In genomic region chr2:132751141-132752066, GRCm38 (mm10) we compare ENCODE assay signal across 11 mouse cellular contexts. TPM values are rescaled to one million over a fixed set of nuclear protein-coding genes. Genes with fewer than 3 reads are reported as not detected.
DNase-seq lines count a peak whose midpoint lies in the region; ATAC-seq and TF ChIP-seq lines count a peak whose summit lies in the region.
"Had no signal": no experiment of that assay in that cellular context is flagged by ENCODE, and none has a peak within 500 bp of the region (broad histone marks: within the 10 kb centered on the region; RNA-seq: fewer than 3 reads in every experiment).

No protein-coding gene starts in this region.

- H3K4me3 ChIP-seq in midbrain, embryonic 13.5 days (replicated peaks) = no peak overlapping the region
- no peak overlapping the region for H3K4me3 ChIP-seq in midbrain, embryonic 11.5 days (ENCODE audit: low read depth, low read length)
- H3K4me3 ChIP-seq in hindbrain, postnatal 0 days (ENCODE audit: low read length) = no peak overlapping the region
- H3K4me3 ChIP-seq in heart, embryonic 11.5 days (ENCODE audit: low read depth, low read length) = no peak overlapping the region
- H3K4me3 ChIP-seq: heart, embryonic 13.5 days had no signal

- 63% methylated on average over 15 of the region's 15 CpGs for WGBS in midbrain, embryonic 13.5 days
- WGBS in midbrain, embryonic 11.5 days = 67% methylated on average over 15 of the region's 15 CpGs
- WGBS in hindbrain, postnatal 0 days = 52% methylated on average over 15 of the region's 15 CpGs
- WGBS in heart, embryonic 11.5 days (ENCODE audit: insufficient replicate concordance) = 74% methylated on average over 15 of the region's 15 CpGs

- H3K36me3 ChIP-seq in midbrain, embryonic 13.5 days = 0 out of 2 replicates have a peak, but pooled peaks cover 5% of the 10 kb centered on the region
- H3K36me3 ChIP-seq in midbrain, embryonic 11.5 days (ENCODE audit: control insufficient read depth, insufficient read depth, low read length) = no peaks in the 10 kb centered on the region
- H3K36me3 ChIP-seq in hindbrain, postnatal 0 days (ENCODE audit: insufficient read depth, low read length) = no peaks in the 10 kb centered on the region
- no peaks in the 10 kb centered on the region for H3K36me3 ChIP-seq in heart, embryonic 11.5 days (ENCODE audit: control insufficient read depth, insufficient read depth, low read length)

- H3K9ac ChIP-seq in midbrain, embryonic 13.5 days (replicated peaks) = no peak overlapping the region
- no peak overlapping the region for H3K9ac ChIP-seq in midbrain, embryonic 11.5 days (ENCODE audit: low read length)
- no peak overlapping the region for H3K9ac ChIP-seq in hindbrain, postnatal 0 days (replicated peaks; ENCODE audit: low read length)
- no peak overlapping the region for H3K9ac ChIP-seq in heart, embryonic 11.5 days (ENCODE audit: low read depth, low read length)
- H3K9ac ChIP-seq: heart, embryonic 13.5 days had no signal

- TF ChIP-seq CTCF in hindbrain, postnatal 0 days (IDR thresholded peaks at IDR 0.05; ENCODE audit: low read depth) = no peak

- no peak for DNase-seq in midbrain, embryonic 11.5 days (ENCODE audit: low spot score, missing footprints)
- peak; percentile 84 to 92 for DNase-seq in cerebellum, postnatal 14 days
- peak; percentile 50 for DNase-seq in hindbrain, postnatal 0 days (ENCODE audit: low spot score)
- DNase-seq in telencephalon, adult 2 months (ENCODE audit: low read depth, low spot score) = peak; percentile 78
- DNase-seq: kidney, postnatal 14 days; lung, adult 18-20 months; spleen, adult 18-20 months had no signal

- no peaks in the 10 kb centered on the region for H3K9me3 ChIP-seq in midbrain, embryonic 13.5 days
- no peaks in the 10 kb centered on the region for H3K9me3 ChIP-seq in midbrain, embryonic 11.5 days (ENCODE audit: control insufficient read depth, low read length)
- H3K9me3 ChIP-seq in hindbrain, postnatal 0 days (ENCODE audit: low read length) = no peaks in the 10 kb centered on the region
- H3K9me3 ChIP-seq in heart, embryonic 11.5 days (replicated peaks; ENCODE audit: control insufficient read depth, low read length) = no peaks in the 10 kb centered on the region
- H3K9me3 ChIP-seq: heart, embryonic 13.5 days had no signal

- peak; percentile 79 for ATAC-seq in midbrain, embryonic 13.5 days
- ATAC-seq in midbrain, embryonic 11.5 days (ENCODE audit: low FRiP score) = no peak
- ATAC-seq in hindbrain, postnatal 0 days = peak; percentile 79
- ATAC-seq in activated CD4-positive, CD25-positive, alpha-beta regulatory T cell, adult 4 months = no peak
- ATAC-seq in heart, embryonic 11.5 days (replicated peaks; ENCODE audit: insufficient number of reproducible peaks, low FRiP score, low TSS enrichment) = no peak

- H3K27me3 ChIP-seq in midbrain, embryonic 13.5 days = no peaks in the 10 kb centered on the region
- no peaks in the 10 kb centered on the region for H3K27me3 ChIP-seq in midbrain, embryonic 11.5 days (ENCODE audit: control insufficient read depth, insufficient read depth, low read length)
- no peaks in the 10 kb centered on the region for H3K27me3 ChIP-seq in hindbrain, postnatal 0 days (ENCODE audit: insufficient read depth, low read length)
- no peaks in the 10 kb centered on the region for H3K27me3 ChIP-seq in heart, embryonic 11.5 days (ENCODE audit: control insufficient read depth, insufficient read depth, low read length)
- H3K27me3 ChIP-seq: heart, embryonic 13.5 days had no signal

- H3K4me2 ChIP-seq in midbrain, embryonic 13.5 days (replicated peaks) = no peak overlapping the region
- H3K4me2 ChIP-seq in midbrain, embryonic 11.5 days = no peak overlapping the region
- no peak overlapping the region for H3K4me2 ChIP-seq in hindbrain, postnatal 0 days (ENCODE audit: low read depth, low read length)
- no peak overlapping the region for H3K4me2 ChIP-seq in heart, embryonic 11.5 days
- H3K4me2 ChIP-seq: heart, embryonic 13.5 days had no signal

- peak overlapping the region; percentile 52; the same call in 1 of the 2 replicates for H3K27ac ChIP-seq in midbrain, embryonic 13.5 days
- H3K27ac ChIP-seq in midbrain, embryonic 11.5 days (ENCODE audit: low read depth, low read length) = no peak overlapping the region
- peak overlapping the region; percentile 63; the same call in 1 of the 2 replicates for H3K27ac ChIP-seq in hindbrain, postnatal 0 days
- no peak overlapping the region for H3K27ac ChIP-seq in heart, embryonic 11.5 days (ENCODE audit: low read depth, low read length)
- H3K27ac ChIP-seq: heart, embryonic 13.5 days had no signal

- peaks cover 9% of the 10 kb centered on the region for H3K4me1 ChIP-seq in midbrain, embryonic 13.5 days (replicated peaks)
- H3K4me1 ChIP-seq in midbrain, embryonic 11.5 days (ENCODE audit: control insufficient read depth, insufficient read depth, low read length) = no peaks in the 10 kb centered on the region; the same call in 1 of the 2 replicates
- no peaks in the 10 kb centered on the region for H3K4me1 ChIP-seq in hindbrain, postnatal 0 days (ENCODE audit: insufficient read depth, low read length)
- no peaks in the 10 kb centered on the region for H3K4me1 ChIP-seq in heart, embryonic 11.5 days (ENCODE audit: control insufficient read depth, insufficient read depth, low read length)

RNA-seq across cellular contexts. Expression of gene Chgb, which starts 29.7 kb away (rescaled TPM):
- 66.3 and 77.7 TPM in 2 replicates for polyA plus RNA-seq in midbrain, embryonic 13.5 days (2015; fragmentation: Nextera tagmentation; extraction: Ambion mirVana)
- 23.0 and 25.5 TPM in 2 replicates for polyA plus RNA-seq in midbrain, embryonic 11.5 days (2014; fragmentation: Nextera tagmentation; extraction: Ambion mirVana)
- 27.0 and 35.5 TPM in 2 replicates for total RNA-seq in hindbrain, postnatal 0 days (2014; rRNA removed)
- polyA plus RNA-seq in hindbrain, postnatal 0 days (2015; fragmentation: Nextera tagmentation; extraction: Ambion mirVana) = 137 and 143 TPM in 2 replicates
- polyA plus RNA-seq in activated CD4-positive, CD25-positive, alpha-beta regulatory T cell, adult 4 months (2017; shearing (Covaris generic)) = under 1 TPM in 1 of 2 experiments, not detected in 1; 0.16 TPM
- 0.19 and 0.51 TPM in 2 replicates for polyA plus RNA-seq in heart, embryonic 11.5 days (2014; fragmentation: Nextera tagmentation; extraction: Ambion mirVana)

Comparison
In these comparisons a context has a peak if more than half of its experiments do, and no peak if none do; other contexts are left out.
1. ATAC-seq: peak in midbrain, embryonic 13.5 days (single experiment) and hindbrain, postnatal 0 days (single experiment); none in midbrain, embryonic 11.5 days (single experiment), activated CD4-positive, CD25-positive, alpha-beta regulatory T cell, adult 4 months (single experiment) and heart, embryonic 11.5 days (single experiment).
2. H3K27ac ChIP-seq: peak in midbrain, embryonic 13.5 days (single experiment) and hindbrain, postnatal 0 days (single experiment); none in midbrain, embryonic 11.5 days (single experiment) and heart, embryonic 11.5 days (single experiment).
3. RNA of gene Chgb, which starts 29.7 kb away (polyA plus RNA-seq): 137 to 143 TPM in hindbrain, postnatal 0 days, 66.3 to 77.7 TPM in midbrain, embryonic 13.5 days and 23.0 to 25.5 TPM in midbrain, embryonic 11.5 days; 0.19 to 0.51 TPM in heart, embryonic 11.5 days and 0.16 TPM in activated CD4-positive, CD25-positive, alpha-beta regulatory T cell, adult 4 months; every median in the first group is over 10 times any median in the second.